Mouse (Mus musculus) midbrain, embryonic 16.5 days (tissue): ENCODE data around the gene Hoxa9. TPM values are rescaled to one million over a fixed set of nuclear protein-coding genes. Genes with fewer than 3 reads are reported as not detected.

Experiments
- ATAC-seq: fragments of 200-750 bp; cut with Nextera tagmentation; 2 replicates; pipeline ENCODE4 v1.8.0; 2017; ENCODE audit warnings: moderate TSS enrichment
- H3K27ac ChIP-seq: fragments of 300-500 bp; sonication (generic); 2 replicates; pipeline ENCODE4 v1.5.1; 2014; ENCODE audit warnings: mild to moderate bottlenecking, low read length, mixed read lengths
- H3K27me3 ChIP-seq: fragments of 300-500 bp; sonication (generic); 2 replicates; pipeline ENCODE4 v1.6.1; 2014; ENCODE audit warnings: low read depth, low read length, mixed read lengths; ENCODE audit not compliant: control insufficient read depth, insufficient read depth
- H3K36me3 ChIP-seq: fragments of 300-500 bp; sonication (generic); 2 replicates; pipeline ENCODE4 v1.6.1; 2014; ENCODE audit warnings: mild to moderate bottlenecking, low read length, moderate library complexity, mixed read lengths; ENCODE audit not compliant: control insufficient read depth, insufficient read depth
- H3K4me1 ChIP-seq: fragments of 300-500 bp; sonication (generic); 2 replicates; pipeline ENCODE4 v1.6.1; 2014; ENCODE audit warnings: mild to moderate bottlenecking, low read length, mixed read lengths; ENCODE audit not compliant: control insufficient read depth, insufficient read depth
- H3K4me2 ChIP-seq: fragments of 300-500 bp; sonication (generic); 2 replicates; pipeline ENCODE4 v1.6.1; 2014; ENCODE audit warnings: mild to moderate bottlenecking, low read length, mixed read lengths
- H3K4me3 ChIP-seq: fragments of 300-500 bp; sonication (generic); 2 replicates; pipeline ENCODE4 v1.5.1; 2014; ENCODE audit warnings: low read depth, mild to moderate bottlenecking, low read length, moderate library complexity, mixed read lengths
- H3K9ac ChIP-seq: fragments of 300-500 bp; sonication (generic); 2 replicates; pipeline ENCODE4 v1.6.1; 2014; ENCODE audit warnings: low read depth, low read length, mixed read lengths
- H3K9me3 ChIP-seq: fragments of 300-500 bp; sonication (generic); replicated peaks from 2 replicates; pipeline ENCODE4 v1.6.1; 2014; ENCODE audit warnings: mild to moderate bottlenecking, low read length, mixed read lengths; ENCODE audit not compliant: control insufficient read depth, poor library complexity, severe bottlenecking
- WGBS: fragments of 180-500 bp; shearing (Covaris S2); extraction: QIAGEN DNeasy Blood & Tissue Kit; methylation state at CpG from one replicate; pipeline ENCODE4 v1.1.7; 2014; 5-methylcytosine and 5-hydroxymethylcytosine counted together
- polyA plus RNA-seq: library from polyadenylated mRNA; unstranded; fragments of >200 nt; fragmentation: Nextera tagmentation; extraction: Ambion mirVana; gene quantifications from 2 replicates; pipeline ENCODE4 v1.2.1, GENCODE M21; 2015

Hoxa9 gene
- polyA plus RNA-seq, 1 experiment from 2014 or later = not detected

DNA sequence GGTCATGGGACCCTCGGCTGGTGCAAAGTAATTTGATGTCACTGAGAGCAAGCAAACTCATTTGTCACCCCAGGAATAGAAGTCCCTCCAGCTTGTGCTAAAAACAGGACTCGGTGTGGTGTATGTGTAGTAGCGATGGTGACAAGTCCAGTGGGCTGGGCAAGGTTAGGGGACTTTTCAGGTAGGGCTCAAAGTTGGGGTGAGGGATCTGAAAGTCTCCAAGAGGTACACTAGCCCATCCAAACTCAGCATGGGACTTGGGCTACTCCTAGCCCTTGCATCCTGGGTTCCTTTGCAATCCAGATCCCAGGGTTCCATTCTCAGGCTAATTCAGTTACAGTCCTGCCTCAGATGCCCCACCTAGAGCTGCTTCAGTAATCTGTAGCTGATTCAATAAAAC is 37.9 kb upstream of the Hoxa9 start:
- H3K4me3 ChIP-seq = no peak overlapping the region
- no peak for ATAC-seq
- no peak overlapping the region for H3K27ac ChIP-seq
- no peaks in the 10 kb centered on the region for H3K4me1 ChIP-seq
- no peak overlapping the region for H3K9ac ChIP-seq
- H3K9me3 ChIP-seq = no peaks in the 10 kb centered on the region
- H3K4me2 ChIP-seq = no peak overlapping the region
- H3K36me3 ChIP-seq = no peaks in the 10 kb centered on the region
- WGBS = 7% methylated on average over 3 of the region's 3 CpGs
- H3K27me3 ChIP-seq = peaks cover 89% of the 10 kb centered on the region

DNA sequence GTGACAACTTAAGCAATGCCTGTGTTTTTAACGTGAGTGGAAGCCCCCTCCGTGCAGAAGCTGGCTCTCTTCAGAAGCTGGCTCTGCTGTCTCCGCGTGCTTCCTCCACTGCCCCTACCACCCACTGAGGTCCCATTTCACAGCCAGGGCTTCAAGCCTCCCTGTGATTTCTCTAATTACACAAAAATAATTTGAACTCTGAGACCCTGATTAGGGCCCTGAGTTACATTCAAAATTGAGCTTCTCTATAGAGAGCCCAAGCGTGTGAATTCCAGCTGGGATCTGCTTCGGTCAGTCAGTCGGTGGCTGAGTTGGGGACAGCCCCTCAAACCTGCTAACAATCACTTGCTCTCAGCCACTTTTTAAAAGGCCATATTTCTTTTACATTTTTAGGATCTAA is 37.5 kb upstream of the Hoxa9 start:
- H3K4me1 ChIP-seq = no peaks in the 10 kb centered on the region
- H3K4me3 ChIP-seq = no peak overlapping the region
- no peaks in the 10 kb centered on the region for H3K9me3 ChIP-seq
- no peak overlapping the region for H3K27ac ChIP-seq
- no peaks in the 10 kb centered on the region for H3K36me3 ChIP-seq
- ATAC-seq = no peak
- H3K27me3 ChIP-seq = peaks cover 89% of the 10 kb centered on the region
- 2% methylated on average over 7 of the region's 7 CpGs for WGBS
- H3K4me2 ChIP-seq = no peak overlapping the region
- H3K9ac ChIP-seq = no peak overlapping the region

DNA sequence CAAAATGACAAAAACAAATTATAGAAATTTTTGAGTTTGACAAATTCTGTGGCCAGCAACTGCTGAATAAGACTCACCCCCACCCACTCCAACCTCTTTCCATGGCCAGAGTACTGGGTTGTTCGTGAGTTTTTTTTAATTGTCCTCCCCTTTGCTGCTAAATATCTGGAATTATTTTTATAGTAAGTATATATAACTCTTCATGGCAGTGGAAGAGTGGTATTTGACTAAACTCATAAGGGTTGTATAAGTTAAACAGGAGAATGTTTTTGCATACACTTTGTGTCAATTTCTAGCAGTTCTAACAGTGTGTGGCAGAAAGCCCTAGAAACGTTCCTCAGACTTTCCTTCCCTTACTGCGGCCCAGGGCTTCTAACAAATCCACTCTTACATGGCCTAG is 36.8 kb upstream of the Hoxa9 start:
- WGBS = 3% methylated on average over 3 of the region's 3 CpGs
- Histone ChIP-seq H3K9ac (no peak overlapping the region), H3K9me3 (no peaks in the 10 kb centered on the region), H3K27ac (no peak overlapping the region), H3K4me2 (no peak overlapping the region), H3K27me3 (peaks cover 91% of the 10 kb centered on the region), H3K4me3 (no peak overlapping the region), H3K36me3 (no peaks in the 10 kb centered on the region), H3K4me1 (no peaks in the 10 kb centered on the region)
- no peak for ATAC-seq

DNA sequence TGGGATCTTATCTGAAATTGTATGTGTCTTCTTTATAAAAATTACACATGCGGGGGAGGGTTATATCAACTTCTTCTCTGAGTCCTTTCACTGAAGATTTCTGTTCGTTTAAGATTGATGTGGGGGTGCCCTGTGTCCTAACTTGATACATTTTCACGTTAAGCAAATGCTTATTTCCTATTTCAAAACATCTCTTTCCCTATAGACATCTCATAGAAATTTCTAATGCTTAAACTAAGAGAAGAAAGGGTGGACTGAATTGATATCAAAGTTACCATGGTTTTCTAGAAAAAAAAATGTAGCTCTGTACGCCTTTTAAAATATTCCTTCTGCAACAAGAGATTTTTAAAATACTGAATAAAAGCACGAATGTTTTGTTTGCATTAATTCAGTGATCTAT is 36.3 kb upstream of the Hoxa9 start:
- no peaks in the 10 kb centered on the region for H3K36me3 ChIP-seq
- peaks cover 89% of the 10 kb centered on the region for H3K27me3 ChIP-seq
- ATAC-seq = no peak
- H3K27ac ChIP-seq = no peak overlapping the region
- no peak overlapping the region for H3K9ac ChIP-seq
- H3K4me2 ChIP-seq = no peak overlapping the region
- 21% methylated on average over 5 of the region's 5 CpGs for WGBS
- no peaks in the 10 kb centered on the region for H3K9me3 ChIP-seq
- no peak overlapping the region for H3K4me3 ChIP-seq
- no peaks in the 10 kb centered on the region for H3K4me1 ChIP-seq

DNA sequence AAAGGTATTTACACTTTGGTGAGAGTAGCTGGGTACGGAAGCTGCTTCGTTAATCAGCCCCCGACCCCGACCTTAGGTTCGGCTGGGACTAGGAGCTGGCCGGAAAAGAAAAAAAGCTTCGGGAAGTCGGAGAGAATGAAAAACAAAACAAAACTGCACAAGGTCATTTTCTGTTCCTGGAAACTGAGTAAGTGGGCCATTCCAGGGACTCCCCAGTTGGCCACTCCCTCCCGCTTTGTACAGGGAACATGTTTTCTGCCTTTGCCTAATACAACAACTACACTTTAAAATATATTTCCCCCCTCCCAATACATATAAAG is 35.7 kb upstream of the Hoxa9 start:
- Histone ChIP-seq H3K4me1 (no peaks in the 10 kb centered on the region), H3K27ac (no peak overlapping the region), H3K27me3 (peaks cover 90% of the 10 kb centered on the region), H3K4me2 (no peak overlapping the region), H3K9ac (no peak overlapping the region), H3K9me3 (no peaks in the 10 kb centered on the region), H3K36me3 (no peaks in the 10 kb centered on the region), H3K4me3 (no peak overlapping the region)
- no peak for ATAC-seq
- under 1% methylated on average over 9 of the region's 9 CpGs for WGBS

- no peak overlapping the region for H3K27ac ChIP-seq
- ATAC-seq = no peak
- no peak overlapping the region for H3K9ac ChIP-seq
- H3K4me3 ChIP-seq = no peak overlapping the region
- H3K9me3 ChIP-seq = no peaks in the 10 kb centered on the region
- no peak overlapping the region for H3K4me2 ChIP-seq
- H3K4me1 ChIP-seq = no peaks in the 10 kb centered on the region
- under 1% methylated on average over 19 of the region's 19 CpGs for WGBS
- H3K27me3 ChIP-seq = peaks cover 88% of the 10 kb centered on the region
- no peaks in the 10 kb centered on the region for H3K36me3 ChIP-seq
These were observed 35.2 kb upstream of the Hoxa9 start for GRCm38 (mm10) chr6:52265913-52266665.

DNA sequence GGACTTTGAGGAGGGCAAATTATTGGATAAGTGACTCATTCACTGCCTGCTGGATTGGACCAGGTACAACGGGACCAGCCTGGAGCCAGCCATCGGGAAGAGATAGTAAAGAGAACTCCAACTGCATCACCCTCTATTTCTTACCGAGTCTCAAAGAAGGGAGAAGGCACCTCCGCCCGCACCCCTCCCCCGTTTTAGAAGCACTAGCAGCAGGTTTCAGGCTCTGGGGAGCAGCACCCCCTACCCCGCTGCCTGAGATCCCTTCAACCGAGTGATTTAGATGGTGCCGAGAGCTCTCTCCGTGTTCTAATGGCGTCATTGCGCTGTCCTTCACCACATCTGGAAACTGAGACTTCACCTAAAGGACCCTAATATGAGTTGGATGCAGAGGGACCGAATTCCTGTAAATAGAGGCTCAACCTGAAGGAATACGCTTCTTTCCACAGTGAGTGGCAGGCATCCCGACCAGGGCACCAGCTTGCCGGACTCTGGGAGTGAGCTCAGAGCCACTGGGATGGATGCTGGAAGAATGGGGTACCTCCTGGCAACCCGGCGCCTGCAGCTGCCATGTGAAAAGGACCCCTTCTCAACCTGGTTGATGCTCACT is 34.5 kb upstream of the Hoxa9 start:
- H3K4me1 ChIP-seq = peaks cover 4% of the 10 kb centered on the region; the same call in 1 of the 2 replicates
- H3K36me3 ChIP-seq = no peaks in the 10 kb centered on the region
- H3K4me3 ChIP-seq = no peak overlapping the region
- 1% methylated on average over 18 of the region's 18 CpGs for WGBS
- H3K9me3 ChIP-seq = no peaks in the 10 kb centered on the region
- H3K27ac ChIP-seq = no peak overlapping the region
- no peak overlapping the region for H3K9ac ChIP-seq
- no peak overlapping the region for H3K4me2 ChIP-seq
- no peak for ATAC-seq
- peaks cover 83% of the 10 kb centered on the region for H3K27me3 ChIP-seq

DNA sequence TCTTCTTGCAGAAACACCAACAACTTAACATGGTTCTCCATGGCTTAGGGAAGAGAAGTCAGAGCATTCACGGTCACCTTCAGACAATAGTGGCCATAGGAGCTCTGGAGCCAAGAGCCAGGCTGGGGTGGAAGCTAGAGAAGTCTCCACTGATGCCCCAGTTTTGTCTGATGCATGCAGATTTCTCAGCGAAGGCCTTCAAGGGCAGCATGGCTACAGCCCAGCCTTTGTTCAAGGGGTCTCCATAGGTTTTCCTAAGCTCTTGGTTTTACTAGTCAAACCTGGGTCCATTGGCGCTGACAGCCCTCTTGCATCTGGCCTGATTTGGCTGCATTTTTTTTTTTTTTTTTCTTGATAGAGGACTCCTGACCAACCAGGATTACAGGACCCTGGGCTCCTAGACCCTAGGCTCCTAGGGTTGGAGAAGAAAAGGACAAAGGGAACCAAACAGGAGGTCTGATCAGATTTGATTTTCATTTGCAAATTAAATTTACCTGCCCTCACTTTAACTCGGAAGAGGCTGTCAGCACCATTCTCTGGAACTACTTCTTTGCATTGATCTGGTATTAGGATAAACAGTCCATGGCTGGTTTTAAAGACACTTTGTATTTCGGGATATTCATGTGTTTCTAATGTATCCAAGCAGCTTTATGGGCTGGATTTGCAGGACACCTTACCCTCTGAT is 33.4 kb upstream of the Hoxa9 start:
- Histone ChIP-seq H3K27me3 (peaks cover 81% of the 10 kb centered on the region), H3K4me3 (no peak overlapping the region), H3K9ac (no peak overlapping the region), H3K4me1 (peaks cover 4% of the 10 kb centered on the region; the same call in 1 of the 2 replicates), H3K9me3 (no peaks in the 10 kb centered on the region), H3K4me2 (no peak overlapping the region), H3K36me3 (no peaks in the 10 kb centered on the region), H3K27ac (no peak overlapping the region)
- ATAC-seq = no peak
- 1% methylated on average over 5 of the region's 5 CpGs for WGBS

GRCm38 (mm10) chr6:52263321-52263585 is 32.4 kb upstream of the Hoxa9 start:
- Histone ChIP-seq H3K4me2 (no peak overlapping the region), H3K27ac (no peak overlapping the region), H3K4me1 (peaks cover 4% of the 10 kb centered on the region; the same call in 1 of the 2 replicates), H3K36me3 (no peaks in the 10 kb centered on the region), H3K4me3 (no peak overlapping the region), H3K27me3 (peaks cover 79% of the 10 kb centered on the region), H3K9me3 (no peaks in the 10 kb centered on the region), H3K9ac (no peak overlapping the region)
- under 1% methylated on average over 6 of the region's 6 CpGs for WGBS
- ATAC-seq = no peak
